Mouse (Mus musculus): ENCODE data around the gene Hist1h2br. TPM values are rescaled to one million over a fixed set of nuclear protein-coding genes. Genes with fewer than 3 reads are reported as not detected.
A peak's percentile ranks its signal among the peaks of the same experiment; 100 is the strongest.
"Not testable (repeated sequence)": the region's sequence is repeated elsewhere in the genome, so short reads cannot be mapped to it uniquely, and the experiment has no call there.

The Hist1h2br gene
- polyA plus RNA-seq, 1 experiment from 2014 or later, result 5.2 TPM

DNA sequence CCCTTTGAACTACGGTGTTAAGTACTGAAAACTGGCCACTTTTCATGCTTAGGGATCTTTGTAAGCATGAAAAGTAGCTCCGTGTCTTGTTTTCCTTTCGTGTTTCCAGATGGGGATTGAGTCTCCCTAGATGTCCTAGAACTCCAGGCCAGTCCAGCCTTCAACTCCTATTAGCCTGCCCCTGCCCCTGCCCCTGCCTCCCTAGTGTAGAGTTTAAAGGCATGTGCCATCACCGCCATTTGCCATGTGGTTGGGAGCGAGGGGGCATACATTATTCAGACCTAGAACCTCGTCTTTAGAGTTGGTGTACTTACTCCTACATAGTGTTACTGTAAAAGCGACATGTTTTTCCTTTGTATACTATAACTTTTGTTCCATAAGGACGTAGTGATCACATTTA lies 22.5 kb upstream of the Hist1h2br start:
- H3K4me2 ChIP-seq; H3K9ac ChIP-seq; H3K4me1 ChIP-seq (replicated peaks); H3K27me3 ChIP-seq; H3K36me3 ChIP-seq; H3K27ac ChIP-seq (replicated peaks); H3K4me3 ChIP-seq; H3K9me3 ChIP-seq: not testable (repeated sequence)
- ATAC-seq (ENCODE audit: low read depth), result peak; percentile 18
- WGBS, result no CpG with 5 or more reads among the region's 8 CpGs

DNA sequence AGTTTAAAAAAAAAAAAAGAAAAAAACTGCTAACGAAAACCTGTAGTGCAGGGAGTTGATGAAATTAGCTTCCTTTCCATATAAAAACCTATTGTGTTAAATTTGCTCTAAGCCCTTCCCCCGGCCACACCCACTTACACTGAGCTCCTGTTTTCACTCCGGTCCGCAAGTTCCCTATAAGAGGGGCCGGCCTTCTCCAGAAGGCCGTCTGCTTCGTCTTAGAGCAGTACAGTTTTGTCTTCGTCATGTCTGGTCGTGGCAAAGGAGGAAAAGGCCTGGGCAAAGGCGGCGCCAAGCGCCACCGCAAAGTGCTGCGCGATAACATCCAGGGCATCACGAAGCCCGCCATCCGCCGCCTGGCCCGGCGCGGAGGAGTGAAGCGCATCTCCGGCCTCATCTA lies 22.0 kb upstream of the Hist1h2br start, which contains the start of gene Hist1h4m:
Gene Hist1h4m (plus strand): TSS at position 208 of the 400 bp plus-strand sequence.
- peak within 1 kb of the TSS; percentile 21 for H3K4me3 ChIP-seq
- no CpG with 5 or more reads among the region's 24 CpGs for WGBS
- not testable (repeated sequence) for H3K27ac ChIP-seq (replicated peaks); H3K27me3 ChIP-seq; H3K9ac ChIP-seq; H3K9me3 ChIP-seq; H3K36me3 ChIP-seq; H3K4me1 ChIP-seq (replicated peaks)
- peak within 1 kb of the TSS; percentile 50 for H3K4me2 ChIP-seq
- ATAC-seq (ENCODE audit: low read depth), result peak; percentile 34; the same call in 1 of the 2 replicates

DNA sequence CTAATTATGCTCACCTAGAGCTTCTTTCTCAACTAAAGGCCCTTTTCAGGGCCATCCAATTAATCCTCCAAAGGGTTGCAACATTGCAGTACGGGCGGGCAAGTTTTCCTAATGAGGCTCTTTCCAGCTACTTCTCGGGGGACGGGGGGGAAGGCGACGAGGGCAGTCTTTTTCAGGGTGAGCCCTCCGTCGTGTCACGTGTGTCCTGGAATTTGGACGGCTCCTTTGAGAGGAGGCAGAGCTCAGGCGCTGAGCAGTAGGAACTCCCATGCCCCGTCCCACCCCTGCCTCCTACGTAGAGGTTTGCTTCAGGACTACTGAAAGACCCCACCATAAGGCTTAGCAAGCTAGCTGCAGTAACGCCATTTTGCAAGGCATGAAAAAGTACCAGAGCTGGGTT lies 21.5 kb upstream of the Hist1h2br start:
- not testable (repeated sequence) for H3K9me3 ChIP-seq; H3K27me3 ChIP-seq; H3K4me1 ChIP-seq (replicated peaks); H3K36me3 ChIP-seq; H3K27ac ChIP-seq (replicated peaks); H3K9ac ChIP-seq; ATAC-seq (ENCODE audit: low read depth)
- Histone ChIP-seq H3K4me3 (peak overlapping the region; percentile 21), H3K4me2 (peak overlapping the region; percentile 50)
- 1% methylated on average over 14 of the region's 14 CpGs for WGBS

DNA sequence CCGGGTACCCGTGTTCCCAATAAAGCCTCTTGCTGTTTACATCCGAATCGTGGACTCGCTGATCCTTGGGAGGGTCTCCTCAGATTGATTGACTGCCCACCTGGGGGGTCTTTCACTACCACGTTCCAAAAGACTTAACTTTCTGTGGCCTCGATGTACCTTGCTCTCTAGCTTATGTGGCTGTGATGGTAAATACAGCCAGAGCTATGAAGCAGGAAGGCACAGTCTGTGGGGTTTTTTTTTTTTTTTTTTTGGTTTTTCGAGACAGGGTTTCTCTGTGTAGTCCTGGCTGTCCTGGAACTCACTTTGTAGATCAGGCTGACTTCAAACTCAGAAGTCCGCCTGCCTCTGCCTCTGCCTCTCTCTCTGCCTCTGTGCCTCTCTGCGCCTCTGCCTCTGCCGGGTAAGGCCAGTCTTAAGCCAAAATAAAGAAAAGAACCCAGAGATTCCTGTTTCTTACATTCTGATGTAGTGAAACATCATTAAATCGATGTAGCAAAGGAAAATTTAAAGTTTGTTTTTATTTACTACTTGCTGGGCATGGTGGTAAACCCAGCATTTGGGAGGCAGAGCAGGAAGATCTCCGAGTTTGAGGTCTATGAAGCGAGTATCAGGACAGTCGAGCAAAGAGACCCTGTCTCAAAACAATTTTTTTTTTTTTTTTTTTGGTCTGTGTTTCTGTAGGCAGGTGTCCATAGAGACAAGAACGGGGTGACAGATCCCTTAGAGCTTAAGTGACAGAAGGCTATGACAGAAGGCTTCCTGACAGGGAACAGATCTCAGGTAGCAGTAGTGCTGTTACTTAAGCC lies 13.3 kb upstream of the Hist1h2br start:
- H3K27ac ChIP-seq (replicated peaks); ATAC-seq (ENCODE audit: low read depth); H3K36me3 ChIP-seq; H3K9ac ChIP-seq; H3K4me1 ChIP-seq (replicated peaks); H3K4me2 ChIP-seq; H3K4me3 ChIP-seq; H3K9me3 ChIP-seq; H3K27me3 ChIP-seq: not testable (repeated sequence)
- whole genome bisulfite sequencing, result 69% methylated on average over 5 of the region's 16 CpGs

DNA sequence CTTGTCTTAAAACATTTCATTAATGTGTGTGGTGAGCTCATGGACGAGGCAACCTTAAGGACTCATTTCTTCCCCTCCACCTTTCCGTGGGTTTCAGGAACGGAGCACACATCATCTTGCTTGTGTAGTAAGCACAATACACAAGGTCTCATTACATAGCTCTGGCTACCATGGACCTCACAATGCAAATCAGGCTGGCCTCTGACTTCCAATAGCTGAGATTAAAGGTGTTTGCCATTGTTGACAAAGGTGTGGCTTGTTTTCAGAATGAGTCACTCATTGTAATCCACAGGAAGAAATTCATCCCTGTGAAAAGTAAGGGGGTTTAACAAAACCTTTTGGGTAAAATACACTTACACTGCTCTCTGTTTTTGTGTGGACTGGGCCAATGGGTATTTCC lies 5.0 kb upstream of the Hist1h2br start:
- Histone ChIP-seq H3K4me2 (no peak overlapping the region), H3K36me3 (no peaks in the 10 kb centered on the region), H3K9me3 (no peaks in the 10 kb centered on the region), H3K4me3 (no peak overlapping the region), H3K27ac (replicated peaks) (no peak overlapping the region), H3K4me1 (replicated peaks) (no peaks in the 10 kb centered on the region), H3K27me3 (no peaks in the 10 kb centered on the region), H3K9ac (no peak overlapping the region)
- WGBS, result 81% methylated on average over 3 of the region's 3 CpGs
- ATAC-seq (ENCODE audit: low read depth), result no peak

DNA sequence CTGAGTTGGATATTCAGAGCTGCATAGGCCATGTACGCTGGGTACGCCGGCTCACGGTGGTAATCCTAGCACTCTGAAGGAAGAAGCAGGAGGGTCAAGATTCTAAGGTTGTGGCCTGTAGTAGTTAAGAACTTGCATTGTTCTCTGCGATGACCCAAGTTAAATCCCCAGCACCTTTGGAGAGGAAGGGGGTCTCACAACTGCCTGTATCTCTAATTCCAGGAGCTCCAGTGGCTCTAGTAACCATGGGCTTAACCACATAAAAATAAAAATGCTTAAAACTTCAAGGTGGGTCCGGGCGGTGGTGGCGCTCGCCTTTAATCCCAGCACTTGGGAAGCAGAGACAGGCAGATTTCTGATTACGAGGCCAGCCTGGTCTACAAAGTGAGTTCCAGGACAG lies 3.2 kb upstream of the Hist1h2br start:
- Histone ChIP-seq H3K9me3 (no peaks in the 10 kb centered on the region), H3K36me3 (no peaks in the 10 kb centered on the region), H3K9ac (no peak overlapping the region), H3K4me3 (no peak overlapping the region), H3K27ac (replicated peaks) (no peak overlapping the region), H3K27me3 (no peaks in the 10 kb centered on the region), H3K4me2 (no peak overlapping the region), H3K4me1 (replicated peaks) (no peaks in the 10 kb centered on the region)
- WGBS, result 90% methylated on average over 10 of the region's 10 CpGs
- no peak for ATAC-seq (ENCODE audit: low read depth)

DNA sequence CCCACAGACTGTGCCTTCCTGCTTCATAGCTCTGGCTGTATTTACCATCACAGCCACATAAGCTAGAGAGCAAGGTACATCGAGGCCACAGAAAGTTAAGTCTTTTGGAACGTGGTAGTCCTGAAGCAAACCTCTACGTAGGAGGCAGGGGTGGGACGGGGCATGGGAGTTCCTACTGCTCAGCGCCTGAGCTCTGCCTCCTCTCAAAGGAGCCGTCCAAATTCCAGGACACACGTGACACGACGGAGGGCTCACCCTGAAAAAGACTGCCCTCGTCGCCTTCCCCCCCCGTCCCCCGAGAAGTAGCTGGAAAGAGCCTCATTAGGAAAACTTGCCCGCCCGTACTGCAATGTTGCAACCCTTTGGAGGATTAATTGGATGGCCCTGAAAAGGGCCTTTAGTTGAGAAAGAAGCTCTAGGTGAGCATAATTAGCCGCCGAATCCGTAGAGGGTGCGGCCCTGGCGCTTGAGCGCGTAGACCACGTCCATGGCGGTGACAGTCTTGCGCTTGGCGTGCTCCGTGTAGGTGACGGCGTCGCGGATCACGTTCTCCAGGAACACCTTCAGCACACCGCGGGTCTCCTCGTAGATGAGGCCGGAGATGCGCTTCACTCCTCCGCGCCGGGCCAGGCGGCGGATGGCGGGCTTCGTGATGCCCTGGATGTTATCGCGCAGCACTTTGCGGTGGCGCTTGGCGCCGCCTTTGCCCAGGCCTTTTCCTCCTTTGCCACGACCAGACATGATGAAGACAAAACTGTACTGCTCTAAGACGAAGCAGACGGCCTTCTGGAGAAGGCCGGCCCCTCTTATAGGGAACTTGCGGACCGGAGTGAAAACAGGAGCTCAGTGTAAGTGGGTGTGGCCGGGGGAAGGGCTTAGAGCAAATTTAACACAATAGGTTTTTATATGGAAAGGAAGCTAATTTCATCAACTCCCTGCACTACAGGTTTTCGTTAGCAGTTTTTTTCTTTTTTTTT lies 1.8 kb upstream of the Hist1h2br start, which contains the start of gene Hist1h4n:
Gene Hist1h4n (minus strand): TSS at position 779 of the 977 bp plus-strand sequence.
- not testable (repeated sequence) for H3K9ac ChIP-seq; H3K27me3 ChIP-seq; H3K36me3 ChIP-seq; H3K4me1 ChIP-seq (replicated peaks); H3K9me3 ChIP-seq
- peak within 1 kb of the TSS; percentile 48 for H3K4me2 ChIP-seq
- ATAC-seq (ENCODE audit: low read depth), result peak; percentile 80
- H3K27ac ChIP-seq (replicated peaks), result 0 out of 2 replicates have a peak within 1 kb of the TSS, but pooled peaks have one; percentile 62
- peak within 1 kb of the TSS; percentile 23 for H3K4me3 ChIP-seq
- WGBS, result under 1% methylated on average over 27 of the region's 58 CpGs

DNA sequence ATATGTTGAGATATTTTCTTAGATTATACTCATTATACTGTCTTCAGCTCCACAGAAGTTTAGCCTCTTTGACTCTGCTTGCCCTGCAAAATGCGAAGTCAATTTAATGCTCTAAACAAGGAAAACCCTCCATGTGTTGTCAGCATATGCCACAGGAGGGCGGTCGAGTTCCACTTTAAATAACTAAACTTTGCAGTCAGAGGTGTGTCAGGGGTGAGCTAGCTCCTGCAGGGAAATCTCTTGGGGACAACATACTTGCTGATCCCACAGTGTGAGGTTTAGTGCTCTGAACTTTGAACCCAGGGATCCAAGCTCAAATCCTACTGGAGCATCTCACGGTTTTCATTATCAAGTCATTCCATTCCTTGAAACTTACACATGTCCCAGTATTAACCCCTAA lies 7.0 kb downstream of the Hist1h2br start:
- H3K27me3 ChIP-seq; H3K4me1 ChIP-seq (replicated peaks); H3K9me3 ChIP-seq; H3K9ac ChIP-seq; H3K4me2 ChIP-seq; H3K27ac ChIP-seq (replicated peaks); H3K4me3 ChIP-seq; H3K36me3 ChIP-seq: not testable (repeated sequence)
- WGBS, result no CpG with 5 or more reads among the region's 4 CpGs
- peak; percentile 66; the same call in 1 of the 2 replicates for ATAC-seq (ENCODE audit: low read depth)

DNA sequence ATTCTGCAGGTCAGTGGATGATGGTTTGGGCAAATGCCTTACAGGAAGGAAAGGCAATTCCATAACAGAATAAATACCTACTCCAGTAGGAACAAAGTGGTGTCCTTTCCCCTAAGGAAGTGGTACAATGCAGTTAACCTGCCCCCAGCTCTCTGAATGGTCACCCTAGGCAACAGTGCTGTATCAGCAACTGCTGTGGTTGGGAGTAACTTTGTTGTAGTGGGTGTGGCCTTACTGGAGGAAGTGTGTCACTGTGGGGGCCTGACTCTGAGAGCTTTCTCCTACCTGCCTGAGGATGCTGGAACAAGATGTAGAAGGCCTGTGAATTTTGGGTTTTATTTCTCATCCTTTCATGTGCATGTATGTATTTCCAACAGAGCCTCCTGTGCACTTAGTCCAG lies 12.8 kb downstream of the Hist1h2br start:
- not testable (repeated sequence) for H3K36me3 ChIP-seq; H3K4me1 ChIP-seq (replicated peaks); H3K4me2 ChIP-seq; H3K4me3 ChIP-seq; H3K9ac ChIP-seq; ATAC-seq (ENCODE audit: low read depth); H3K27ac ChIP-seq (replicated peaks); H3K27me3 ChIP-seq; H3K9me3 ChIP-seq

DNA sequence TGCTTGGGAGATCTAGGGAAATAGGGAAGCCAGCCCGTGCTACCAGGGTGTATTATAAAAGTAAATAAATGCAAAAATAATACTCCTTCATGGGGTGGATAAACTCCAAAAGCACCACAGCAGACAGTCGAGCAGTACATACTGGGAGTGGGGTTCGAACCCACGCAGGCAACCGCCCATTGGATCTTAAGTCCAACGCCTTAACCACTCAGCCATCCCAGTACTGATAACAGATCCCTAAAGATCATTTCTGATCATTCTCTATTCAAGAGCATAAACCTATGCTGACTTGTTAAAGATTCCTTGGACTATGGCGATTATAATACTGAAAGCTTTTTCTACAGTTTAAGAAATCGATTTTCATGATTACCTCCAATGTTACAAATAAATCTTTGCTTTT lies 14.3 kb downstream of the Hist1h2br start:
- peaks cover 3% of the 10 kb centered on the region; the same call in 1 of the 2 replicates for H3K27me3 ChIP-seq
- ATAC-seq (ENCODE audit: low read depth), result no peak
- H3K36me3 ChIP-seq, result no peaks in the 10 kb centered on the region
- H3K4me2 ChIP-seq, result no peak overlapping the region
- no peak overlapping the region for H3K4me3 ChIP-seq
- no peaks in the 10 kb centered on the region for H3K4me1 ChIP-seq (replicated peaks)
- WGBS, result 19% methylated on average over 8 of the region's 8 CpGs
- no peak overlapping the region for H3K27ac ChIP-seq (replicated peaks)
- no peak overlapping the region for H3K9ac ChIP-seq
- no peaks in the 10 kb centered on the region for H3K9me3 ChIP-seq

DNA sequence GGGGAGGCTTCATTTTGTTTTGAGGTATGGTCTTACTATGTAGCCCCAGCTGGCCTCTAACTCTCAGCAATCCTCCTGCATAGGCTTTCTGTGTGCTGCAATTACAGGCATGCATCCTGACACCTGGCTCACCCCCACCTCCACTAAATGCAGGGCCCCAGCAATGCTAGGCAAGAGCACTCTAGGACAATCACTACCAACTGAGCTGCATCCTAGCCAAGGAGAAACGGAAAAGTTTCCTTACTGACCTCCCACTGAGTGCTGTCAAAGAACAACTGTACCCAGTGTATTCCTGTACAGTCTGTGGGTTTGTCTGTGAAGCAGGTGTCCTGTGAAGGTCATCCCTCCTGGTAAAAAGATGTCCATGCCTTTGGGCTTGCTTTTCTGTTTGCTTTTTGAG lies 17.2 kb downstream of the Hist1h2br start:
- not testable (repeated sequence) for ATAC-seq (ENCODE audit: low read depth); H3K27me3 ChIP-seq; H3K27ac ChIP-seq (replicated peaks); H3K4me2 ChIP-seq; H3K4me3 ChIP-seq; H3K4me1 ChIP-seq (replicated peaks); H3K36me3 ChIP-seq; H3K9me3 ChIP-seq; H3K9ac ChIP-seq
- WGBS, result 34% methylated on average over 1 of the region's 1 CpGs

DNA sequence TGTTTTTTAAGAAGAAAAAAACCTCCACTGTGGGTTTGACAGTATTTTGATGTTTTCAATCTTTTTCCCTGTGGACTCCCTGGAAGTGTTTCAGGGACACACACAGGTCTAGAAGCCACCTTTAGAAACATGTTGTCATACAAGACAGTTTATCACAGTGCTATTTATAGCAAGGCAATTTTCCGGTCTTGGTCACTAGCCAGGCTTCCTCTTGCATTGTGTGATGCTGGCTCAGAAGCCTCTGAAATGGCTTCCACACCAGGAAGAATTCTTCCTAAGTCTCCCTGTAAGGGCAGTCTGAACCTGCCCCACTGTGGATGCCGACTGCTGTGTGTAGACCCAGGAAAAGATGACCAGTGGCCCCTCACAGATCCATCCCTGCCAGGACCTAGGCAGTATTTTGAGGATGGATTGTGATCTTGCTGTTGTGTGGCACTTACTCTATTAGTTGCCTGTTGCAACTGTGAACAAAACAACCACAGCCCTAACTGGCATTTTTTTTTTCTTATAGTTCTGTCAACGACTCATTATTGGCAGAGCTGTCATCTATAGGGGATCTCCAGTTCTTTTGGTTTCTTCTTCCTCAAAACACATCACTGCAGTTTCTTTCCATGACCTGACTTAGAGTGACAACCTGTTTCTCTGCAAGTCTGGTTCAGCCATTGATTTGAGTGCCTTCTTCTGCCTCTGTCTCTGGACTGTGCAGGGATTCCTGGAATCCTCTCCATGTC lies 18.8 kb downstream of the Hist1h2br start:
- no peak overlapping the region for H3K27ac ChIP-seq (replicated peaks)
- WGBS, result 70% methylated on average over 3 of the region's 3 CpGs
- no peak overlapping the region for H3K4me2 ChIP-seq
- no peaks in the 10 kb centered on the region for H3K9me3 ChIP-seq
- H3K4me1 ChIP-seq (replicated peaks), result no peaks in the 10 kb centered on the region
- no peaks in the 10 kb centered on the region for H3K36me3 ChIP-seq
- no peak overlapping the region for H3K9ac ChIP-seq
- H3K27me3 ChIP-seq, result peaks cover 8% of the 10 kb centered on the region; the same call in 1 of the 2 replicates
- ATAC-seq (ENCODE audit: low read depth), result no peak
- H3K4me3 ChIP-seq, result no peak overlapping the region
